Mouse (Mus musculus): ENCODE data around the gene Spns2. TPM values are rescaled to one million over a fixed set of nuclear protein-coding genes. Genes with fewer than 3 reads are reported as not detected.

Gene Spns2
- total RNA-seq, 2 experiments from 2014 or later: 11.4 to 14.7 TPM

DNA sequence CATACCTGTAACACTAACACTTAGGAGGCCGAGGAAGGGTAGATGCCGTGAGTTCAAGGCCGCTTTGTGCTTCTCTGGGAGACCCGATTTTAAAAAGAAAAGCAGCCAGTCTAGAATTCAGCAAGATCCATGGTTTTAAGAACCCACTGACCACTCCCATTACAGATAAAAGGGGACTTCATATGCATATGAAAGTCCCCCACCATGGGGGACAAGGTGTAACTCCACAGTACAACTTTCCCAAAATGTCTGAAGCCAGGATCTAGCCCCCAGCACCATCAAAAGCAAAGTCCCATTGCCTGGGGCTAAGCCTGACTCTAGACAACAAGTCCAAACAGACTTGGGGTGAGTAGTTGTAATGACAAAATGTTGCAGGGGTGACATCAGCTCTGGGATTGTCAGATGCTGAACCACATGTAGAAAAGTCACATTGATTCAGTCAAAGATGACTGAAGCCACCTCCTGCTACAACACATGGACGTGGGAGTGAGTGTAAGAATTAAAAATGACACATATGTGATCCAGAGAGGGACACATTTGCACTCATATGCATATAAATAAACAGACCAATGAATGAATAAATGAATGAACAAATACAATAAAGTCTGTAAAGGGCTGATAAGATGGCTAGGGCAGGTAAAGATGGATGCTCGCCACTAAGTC, 69.1 kb downstream of the Spns2 start:
- no peak for DNase-seq
- intact Hi-C loops (cut with DNase I; ENCODE audit: low total_unique reads): no loop called here

DNA sequence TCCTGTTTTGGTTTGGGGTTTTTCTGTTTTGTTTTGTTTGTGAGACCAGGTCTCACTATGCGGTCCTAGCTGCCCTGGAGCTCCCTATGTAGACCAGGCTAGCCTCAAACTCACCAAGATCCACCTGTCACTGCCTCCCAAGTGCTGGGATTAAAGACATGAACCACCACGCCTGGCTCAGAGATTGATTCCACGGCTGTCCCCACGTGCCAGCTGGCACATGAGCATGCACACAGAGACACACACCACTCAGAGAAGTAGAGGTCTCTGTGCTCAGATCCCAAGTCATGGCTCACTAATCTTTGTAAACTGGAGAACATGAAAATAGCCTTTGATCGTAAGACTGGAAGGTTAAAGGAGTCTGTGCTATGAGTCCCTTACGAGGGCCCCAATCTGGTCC, 70.7 kb downstream of the Spns2 start:
- intact Hi-C loops (cut with DNase I; ENCODE audit: low total_unique reads): loop anchor here (5.0 kb wide), 1 partner anchor 42 kb away; no protein-coding TSS in a partner anchor
- no peak for DNase-seq

DNA sequence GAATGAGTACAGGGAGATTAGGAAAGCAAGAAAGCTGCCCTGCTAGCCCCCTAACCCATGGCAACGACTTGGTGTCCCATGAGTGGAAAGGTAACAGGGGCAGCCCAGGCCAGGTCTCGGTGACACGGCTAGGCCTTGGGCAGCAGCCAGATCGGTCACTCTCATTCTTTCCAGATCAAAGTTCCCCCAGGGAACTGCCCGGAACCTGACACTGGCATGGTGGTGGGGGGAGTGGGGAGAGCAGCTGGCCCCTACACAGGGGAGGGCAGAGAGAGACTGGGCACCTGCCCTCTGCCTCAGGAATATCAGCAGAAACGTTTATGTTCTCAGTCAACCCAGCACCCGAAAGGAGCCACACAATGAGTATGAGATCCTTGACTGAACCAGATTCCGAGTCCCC, 71.5 kb downstream of the Spns2 start:
- peak; percentile 65 for DNase-seq
- intact Hi-C loops (cut with DNase I; ENCODE audit: low total_unique reads): loop anchor here (5.0 kb wide), 1 partner anchor 41 kb away; no protein-coding TSS in a partner anchor

DNA sequence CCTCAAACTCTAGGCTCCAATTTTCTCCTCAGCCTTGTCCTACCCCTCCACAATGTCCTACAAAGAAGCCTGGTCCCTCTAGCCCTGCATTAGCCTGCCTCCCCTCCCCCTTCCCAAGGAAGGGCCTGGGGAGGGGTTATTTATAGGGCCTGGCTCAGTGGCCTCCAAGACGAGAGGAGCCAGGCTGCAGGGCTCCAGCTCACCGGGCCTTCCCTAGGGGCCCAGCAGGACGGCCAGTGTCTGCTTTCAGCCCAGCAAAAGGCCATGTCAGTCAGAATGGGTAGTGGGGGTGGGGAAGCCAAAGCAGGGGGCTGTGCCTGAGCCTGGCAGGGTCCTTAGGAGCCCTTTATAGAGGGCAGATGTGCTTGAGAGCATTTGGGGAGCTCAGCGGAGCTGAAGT, 72.3 kb downstream of the Spns2 start:
- peak; percentile 74 for DNase-seq
- intact Hi-C loops (cut with DNase I; ENCODE audit: low total_unique reads): loop anchor here (5.0 kb wide), 1 partner anchor 40 kb away; no protein-coding TSS in a partner anchor

DNA sequence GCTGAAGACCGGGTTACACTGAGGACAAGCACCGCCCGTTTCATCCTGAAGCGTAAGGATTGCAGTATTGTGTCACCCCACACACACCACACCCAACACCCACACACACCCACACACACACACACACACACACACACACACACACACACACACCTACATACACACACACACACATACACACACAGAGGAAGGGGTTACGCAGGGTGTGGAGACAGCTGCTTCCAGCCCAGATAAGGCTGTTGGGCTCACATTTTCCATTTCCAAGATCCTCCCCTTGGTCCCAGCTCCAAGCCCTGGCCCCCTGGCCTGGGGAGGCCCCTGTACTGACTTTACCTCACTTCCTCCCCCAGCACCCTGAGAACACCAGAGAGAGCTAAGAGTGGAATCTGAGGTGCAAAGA, 73.0 kb downstream of the Spns2 start:
- intact Hi-C loops (cut with DNase I; ENCODE audit: low total_unique reads): loop anchor here (5.0 kb wide), 1 partner anchor 39 kb away; no protein-coding TSS in a partner anchor
- DNase-seq: no peak

DNA sequence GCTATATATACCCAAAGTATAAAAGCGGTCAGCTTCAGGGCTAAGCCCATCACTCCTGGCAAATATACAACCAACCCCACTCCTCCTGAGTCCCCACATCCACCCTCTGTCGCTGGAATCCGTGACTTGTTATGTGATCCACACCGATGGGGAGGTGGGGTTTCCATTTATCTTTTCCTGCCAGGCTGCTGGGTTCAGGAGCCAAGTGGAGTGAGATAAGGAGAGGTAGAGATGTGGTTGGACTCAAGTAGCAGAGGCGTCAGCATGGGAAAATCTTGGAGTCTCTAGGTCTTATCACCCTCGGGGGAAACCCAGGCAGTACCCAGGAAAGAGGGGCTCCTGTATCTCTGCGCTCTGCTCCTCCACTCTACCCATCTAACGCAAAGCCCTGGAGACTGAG, 74.5 kb downstream of the Spns2 start:
- DNase-seq: no peak
- intact Hi-C loops (cut with DNase I; ENCODE audit: low total_unique reads): loop anchor here (5.0 kb wide), 1 partner anchor 38 kb away; no protein-coding TSS in a partner anchor

DNA sequence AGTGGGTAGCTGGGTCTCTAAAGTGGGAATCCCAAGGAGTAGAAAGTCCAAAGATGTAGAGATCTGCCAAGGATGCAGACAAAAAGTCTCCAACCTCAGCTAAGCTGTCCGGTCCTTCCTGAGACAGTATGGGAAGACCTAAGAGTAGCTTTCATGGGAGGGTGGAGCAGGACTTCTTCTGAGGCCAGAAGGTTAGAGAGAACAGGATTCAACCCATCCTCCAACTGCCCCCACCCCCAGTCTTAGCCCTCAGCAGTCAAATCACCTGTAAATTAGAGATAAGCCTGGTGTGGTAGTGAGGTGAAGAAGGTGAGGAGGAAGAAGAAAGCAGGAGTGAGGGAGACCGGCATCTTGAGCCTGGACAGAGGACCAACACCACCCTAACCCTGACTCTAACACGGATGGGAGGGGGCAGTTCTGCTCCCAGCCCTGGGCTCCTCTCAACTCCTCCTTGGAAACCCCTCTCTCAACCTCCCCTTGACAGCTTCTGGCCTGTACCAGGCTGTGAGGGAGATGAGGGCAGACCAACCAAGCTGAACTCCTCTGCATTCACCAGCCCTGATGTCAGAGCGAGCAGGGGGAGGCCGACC, 76.0 kb downstream of the Spns2 start:
- intact Hi-C loops (cut with DNase I; ENCODE audit: low total_unique reads): loop anchor here (5.0 kb wide), 1 partner anchor 56 kb away; no protein-coding TSS in a partner anchor

DNA sequence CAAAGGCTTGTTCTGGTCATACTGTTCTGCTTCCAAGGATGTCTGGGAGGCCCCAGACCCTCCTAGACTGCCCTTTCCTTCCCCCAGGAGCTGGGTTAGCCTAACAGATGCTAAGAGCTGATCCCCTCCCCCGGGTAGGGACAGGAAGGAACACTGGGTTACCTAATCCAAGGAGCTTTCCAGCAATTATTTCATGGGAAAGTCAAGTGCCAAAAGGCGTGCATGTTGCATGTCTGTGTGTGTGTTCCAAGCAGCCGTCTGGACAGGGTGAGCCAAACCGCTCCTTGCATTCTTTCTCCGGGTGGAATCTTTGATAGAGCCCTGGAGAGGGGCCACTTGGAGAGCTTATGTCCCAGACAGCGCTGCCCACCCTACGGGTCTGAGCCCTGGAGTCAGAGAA, 76.7 kb downstream of the Spns2 start:
- no peak for DNase-seq
- intact Hi-C loops (cut with DNase I; ENCODE audit: low total_unique reads): loop anchor here (5.0 kb wide), 1 partner anchor 56 kb away; no protein-coding TSS in a partner anchor

More for the DNA sequence above, 76.0 kb downstream of the Spns2 start:
- DNase-seq: no peak

DNA sequence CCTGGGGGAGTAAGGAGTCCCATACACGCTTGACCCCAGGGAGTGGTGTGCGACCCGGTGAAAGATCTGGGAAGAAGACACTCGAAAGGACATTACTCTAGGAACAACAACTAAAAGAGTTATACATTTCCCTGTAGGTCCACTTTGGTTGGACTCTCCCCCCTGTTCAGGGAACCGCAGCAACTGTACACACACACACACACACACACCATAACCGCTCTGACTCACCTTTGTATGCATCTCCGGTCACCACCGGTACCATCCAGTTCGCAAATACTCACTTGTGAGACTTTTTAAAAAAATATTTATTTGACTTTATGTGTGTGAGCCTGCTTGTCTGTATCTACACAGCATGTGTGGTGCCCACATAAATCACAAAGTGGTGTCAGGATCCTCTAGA, 77.8 kb downstream of the Spns2 start:
- intact Hi-C loops (cut with DNase I; ENCODE audit: low total_unique reads): loop anchor here (5.0 kb wide), 1 partner anchor 55 kb away; no protein-coding TSS in a partner anchor
- no peak for DNase-seq

DNA sequence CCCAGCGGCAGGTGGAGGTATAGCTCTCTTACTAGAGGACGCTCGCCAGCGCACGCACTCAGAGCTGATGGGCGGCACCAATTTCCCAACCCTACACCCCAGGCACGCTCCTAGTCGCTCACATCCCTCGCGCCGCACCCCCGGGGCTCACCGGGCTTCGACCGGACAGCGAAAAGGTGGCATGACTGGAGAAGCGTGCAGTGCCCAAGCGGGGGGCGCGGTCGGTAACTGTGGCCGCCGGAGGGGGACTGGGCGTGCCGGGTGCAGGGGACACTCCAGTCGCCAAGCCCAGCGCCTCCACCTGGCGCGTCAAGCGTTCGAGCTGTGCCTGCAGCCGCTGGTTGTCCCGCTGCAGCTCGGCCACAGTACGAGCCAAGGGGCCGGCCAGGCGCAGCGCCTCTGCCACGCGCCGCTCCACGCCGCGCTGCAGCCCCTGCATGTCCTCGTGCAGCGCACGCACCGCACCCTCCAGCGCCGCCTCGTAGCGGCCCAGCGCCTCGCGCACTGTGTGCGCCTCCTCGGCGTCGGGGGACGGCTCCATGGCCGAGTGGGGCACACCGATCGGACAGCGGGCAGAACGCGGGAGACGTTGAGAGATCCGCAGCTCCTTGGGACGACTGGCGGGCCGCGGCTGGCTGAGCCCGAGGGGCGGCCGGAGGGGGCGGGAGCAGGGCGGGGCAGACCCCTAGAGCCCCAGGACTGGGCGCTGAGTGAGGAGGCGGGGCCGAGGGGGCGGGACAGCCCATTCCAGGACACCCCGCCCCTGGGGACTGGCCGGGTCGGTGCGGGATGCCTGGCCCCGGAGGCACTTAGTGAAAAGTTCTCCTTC, 78.4 kb downstream of the Spns2 start, which contains the start of gene Smtnl2:
Gene Smtnl2, minus strand, starts transcription at position 621 of the 829 bp plus-strand sequence.
- intact Hi-C loops (cut with DNase I; ENCODE audit: low total_unique reads): loop anchor here (5.0 kb wide), 1 partner anchor 54 kb away; no protein-coding TSS in a partner anchor
- DNase-seq: peak; percentile 95

DNA sequence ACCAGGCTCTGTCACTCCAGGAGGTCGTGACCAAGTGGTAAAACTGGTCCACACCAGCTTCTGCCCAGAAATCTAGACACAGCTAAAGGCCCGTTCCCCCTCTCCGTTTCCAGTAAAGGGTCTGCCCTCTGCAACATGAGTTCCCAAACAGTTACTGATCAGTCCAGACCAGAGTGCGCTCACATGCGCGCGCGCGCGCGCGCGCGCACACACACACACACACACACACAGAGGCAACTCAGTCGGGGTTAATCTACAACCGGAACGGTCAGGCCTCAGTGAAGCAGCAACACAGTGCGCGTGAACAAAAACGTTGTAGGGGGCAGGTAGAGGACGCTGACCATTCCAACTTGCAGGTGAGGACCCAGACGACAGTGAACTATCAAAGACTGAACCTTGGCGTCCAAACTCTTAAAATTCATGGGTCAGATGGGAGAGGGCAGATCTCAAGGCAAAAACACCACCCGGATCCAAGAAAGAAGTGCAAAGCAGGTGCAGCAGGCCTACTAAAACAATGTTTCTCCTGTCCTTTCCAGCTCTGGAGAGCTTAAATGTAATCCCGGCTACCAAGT, 79.1 kb downstream of the Spns2 start:
- intact Hi-C loops (cut with DNase I; ENCODE audit: low total_unique reads): loop anchor here (5.0 kb wide), 1 partner anchor 53 kb away; no protein-coding TSS in a partner anchor
- DNase-seq: no peak

DNA sequence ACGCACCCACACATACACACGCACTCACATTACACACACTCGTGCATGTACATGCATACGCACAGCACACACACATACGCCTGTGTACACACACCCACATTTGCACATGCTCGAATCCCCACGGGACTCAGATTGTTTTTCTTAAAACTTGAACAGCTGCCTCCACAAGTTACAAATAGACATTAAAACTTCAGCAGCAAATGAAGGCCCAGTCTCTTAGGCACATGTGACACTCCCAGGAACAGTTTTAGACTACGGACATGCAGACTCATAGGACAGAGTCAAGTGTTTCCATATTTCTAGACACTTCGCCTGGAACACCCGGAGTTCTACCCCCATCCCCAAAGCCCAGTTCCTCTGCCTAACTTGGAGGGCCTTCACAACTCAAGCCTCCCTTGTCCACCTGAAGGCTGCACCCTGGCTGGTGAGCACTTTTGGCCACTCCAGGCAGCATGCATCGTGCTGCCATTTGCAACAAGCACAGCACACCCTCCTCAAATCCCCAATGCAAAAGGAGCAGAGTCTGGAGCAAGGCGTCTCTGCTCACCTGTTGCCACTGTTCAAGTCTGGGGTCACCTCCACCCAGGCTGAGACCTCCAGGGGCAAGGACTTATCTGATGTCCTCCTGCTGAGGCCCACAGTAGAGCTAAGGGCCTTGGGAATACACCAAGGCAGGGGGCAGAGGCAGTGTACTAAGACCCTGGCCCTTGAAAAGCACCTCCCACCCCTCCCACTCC, 79.9 kb downstream of the Spns2 start:
- intact Hi-C loops (cut with DNase I; ENCODE audit: low total_unique reads): loop anchor here (5.0 kb wide), 1 partner anchor 53 kb away; no protein-coding TSS in a partner anchor
- no peak for DNase-seq

DNA sequence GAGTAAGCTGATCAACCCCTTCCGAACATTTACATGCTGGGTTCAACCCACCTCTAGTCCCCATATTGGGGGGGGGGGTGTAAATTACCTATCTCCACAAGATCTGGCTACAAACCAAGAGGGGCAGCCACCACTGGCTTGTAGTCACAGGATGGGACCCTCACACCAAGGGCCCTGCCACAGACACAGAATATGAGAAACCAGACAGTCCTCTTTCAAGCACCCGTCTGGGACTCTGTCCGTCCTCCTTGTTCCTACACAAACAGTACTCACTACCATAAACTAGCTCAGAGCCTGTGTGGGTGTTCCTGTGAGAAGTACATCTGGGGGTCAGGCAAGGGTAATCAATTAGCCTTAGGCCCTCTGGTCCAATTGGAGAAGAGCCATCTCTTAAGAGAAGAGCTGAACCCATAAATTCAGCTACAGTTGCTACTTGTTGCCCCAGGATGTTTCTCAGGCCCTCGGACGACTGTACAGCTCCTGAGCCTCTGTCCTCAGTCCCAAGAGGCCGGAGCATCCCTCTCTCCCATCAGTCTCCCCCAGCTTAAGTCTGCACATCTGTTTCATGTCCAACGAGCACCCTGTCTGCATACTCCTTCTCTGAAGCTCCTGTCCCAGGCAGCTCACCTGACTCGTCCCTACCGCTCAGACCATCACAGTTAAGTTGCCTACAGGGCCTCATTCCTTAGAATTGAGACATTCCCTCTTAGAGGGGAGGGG, 81.1 kb downstream of the Spns2 start:
- intact Hi-C loops (cut with DNase I; ENCODE audit: low total_unique reads): no loop called here
- DNase-seq: no peak

DNA sequence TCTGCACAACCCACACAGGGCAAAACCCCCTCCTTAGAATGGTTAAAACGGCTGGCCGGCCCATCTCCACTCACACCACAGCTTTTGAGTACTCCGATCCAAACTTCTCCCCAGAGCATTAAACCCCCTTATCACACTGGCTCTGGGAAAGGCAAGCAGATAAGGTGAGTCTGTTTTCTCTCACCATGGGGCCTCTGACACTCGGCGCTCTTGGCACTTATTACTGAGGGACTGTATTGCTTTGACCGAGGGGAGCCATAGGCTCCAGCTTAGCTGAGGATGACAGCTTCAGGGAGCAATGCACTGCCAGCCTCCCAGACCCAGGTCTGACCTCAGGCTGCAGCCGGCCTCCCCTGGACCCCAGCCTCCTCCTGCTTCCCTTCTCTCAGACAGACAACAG, 82.1 kb downstream of the Spns2 start:
- DNase-seq: no peak
- intact Hi-C loops (cut with DNase I; ENCODE audit: low total_unique reads): no loop called here

DNA sequence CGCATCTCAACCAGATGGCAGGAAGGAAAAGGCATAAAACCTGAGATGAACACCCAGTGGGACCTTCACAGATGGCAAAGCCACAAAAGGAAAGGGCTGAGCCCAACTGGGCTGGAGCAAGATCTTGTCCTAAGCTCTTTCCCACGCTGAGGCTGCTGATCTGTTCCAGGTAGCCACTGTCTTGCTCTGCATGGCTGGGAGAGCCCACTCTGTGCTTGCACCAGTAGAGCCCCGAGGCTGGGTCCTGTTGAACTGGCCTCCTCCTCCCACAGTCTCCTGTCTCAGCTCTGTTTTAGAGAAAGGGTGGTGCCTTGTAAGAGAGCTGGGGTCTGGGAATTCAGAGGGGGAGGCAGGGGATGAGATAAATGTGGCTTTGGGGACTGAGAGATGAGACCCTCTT, 82.6 kb downstream of the Spns2 start:
- intact Hi-C loops (cut with DNase I; ENCODE audit: low total_unique reads): no loop called here
- DNase-seq: no peak

DNA sequence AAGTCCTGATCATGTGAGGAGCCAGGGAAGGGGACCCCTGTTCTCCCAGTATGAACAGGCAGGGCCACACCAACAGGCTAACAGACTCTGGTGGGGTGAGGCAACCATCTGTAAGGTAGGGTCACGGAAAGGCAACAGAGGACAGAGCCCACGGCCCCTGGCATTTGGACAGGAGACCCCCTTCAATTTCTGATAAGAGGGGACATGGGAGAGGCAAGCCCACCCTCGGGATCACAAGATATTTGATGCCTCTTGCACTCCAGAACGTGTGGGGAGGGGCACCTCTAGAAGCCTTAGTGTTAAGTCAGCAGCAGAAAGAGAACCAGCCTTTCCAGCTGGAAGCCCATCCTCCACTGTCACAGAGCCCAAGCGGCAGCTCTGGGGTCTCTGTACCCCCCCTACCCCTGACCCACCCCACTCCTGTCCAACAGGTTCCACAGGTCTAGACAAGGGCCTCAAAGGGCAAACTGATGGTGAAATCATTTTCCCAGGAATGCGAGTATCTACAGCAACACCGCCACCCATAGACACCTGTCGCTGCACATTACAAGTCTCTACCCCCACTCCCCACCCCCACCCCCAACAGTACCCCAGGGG, 83.5 kb downstream of the Spns2 start:
- intact Hi-C loops (cut with DNase I; ENCODE audit: low total_unique reads): no loop called here
- no peak for DNase-seq

DNA sequence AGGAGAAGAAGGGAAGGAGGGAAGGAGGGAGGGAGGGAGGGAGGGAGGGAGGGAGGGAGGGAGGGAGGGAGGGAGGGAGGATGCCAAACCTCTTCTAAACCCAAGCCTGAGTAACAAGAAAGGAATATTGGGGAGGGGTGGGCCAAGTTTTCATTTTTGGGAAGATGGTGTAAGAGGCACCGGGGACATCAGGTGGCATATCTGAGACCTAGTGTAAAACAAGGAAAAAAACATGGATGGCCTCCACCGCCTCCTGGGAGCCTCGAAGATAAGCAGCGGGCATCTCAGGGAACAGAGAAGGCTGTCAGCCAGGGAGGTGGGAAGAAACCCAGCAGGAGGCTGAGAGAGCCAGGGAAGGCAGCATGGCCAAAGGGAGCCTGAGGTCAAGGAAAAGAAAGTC, 84.2 kb downstream of the Spns2 start:
- intact Hi-C loops (cut with DNase I; ENCODE audit: low total_unique reads): no loop called here

DNA sequence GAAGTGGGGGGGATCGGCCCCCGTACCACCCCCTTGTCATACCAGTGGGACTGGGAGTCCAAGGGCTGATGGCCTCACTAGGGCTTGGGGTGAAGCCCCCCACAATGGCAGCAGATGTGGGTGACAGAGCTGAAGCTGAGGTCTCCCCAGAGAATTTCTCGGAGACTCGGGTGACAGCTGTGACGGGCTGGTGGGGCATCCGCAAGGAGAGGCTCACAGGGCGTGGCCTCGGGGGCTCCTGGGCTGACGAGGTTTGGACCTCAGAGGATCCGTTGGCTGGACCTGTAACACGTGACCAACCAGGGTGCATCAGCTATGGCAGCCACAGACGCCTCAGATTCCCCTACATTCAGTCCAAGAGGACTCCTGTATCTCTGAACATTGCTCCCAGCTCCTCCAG, 86.7 kb downstream of the Spns2 start:
- intact Hi-C loops (cut with DNase I; ENCODE audit: low total_unique reads): no loop called here

More for the DNA sequence above, 84.2 kb downstream of the Spns2 start:
- DNase-seq: no peak

More for the DNA sequence above, 86.7 kb downstream of the Spns2 start:
- no peak for DNase-seq

Measured in gastrocnemius, postnatal 14 days (tissue).